Mouse (Mus musculus) neural tube, embryonic 13.5 days (tissue): ENCODE measurements around the gene Arl4d. TPM values are rescaled to one million over a fixed set of nuclear protein-coding genes. Genes with fewer than 3 reads are reported as not detected.
"Not testable (repeated sequence)": the region's sequence is repeated elsewhere in the genome, so short reads cannot be mapped to it uniquely, and the experiment has no call there.

ENCODE experiments used
- ATAC-seq: fragments of 200-750 bp; cut with Nextera tagmentation; 2 replicates; pipeline ENCODE4 v1.8.0; 2017; ENCODE audit warnings: low read depth, mild to moderate bottlenecking, moderate TSS enrichment, moderate library complexity
- H3K27ac ChIP-seq: fragments of 300-500 bp; sonication (generic); replicated peaks from 2 replicates; pipeline ENCODE4 v1.5.1; 2015; ENCODE audit warnings: moderate library complexity, mild to moderate bottlenecking, inconsistent platforms
- H3K27me3 ChIP-seq: fragments of 300-500 bp; sonication (generic); 2 replicates; pipeline ENCODE4 v1.6.1; 2015; ENCODE audit warnings: mild to moderate bottlenecking, inconsistent platforms
- H3K36me3 ChIP-seq: fragments of 300-500 bp; sonication (generic); 2 replicates; pipeline ENCODE4 v1.6.1; 2015; ENCODE audit warnings: mild to moderate bottlenecking, inconsistent platforms
- H3K4me1 ChIP-seq: fragments of 300-500 bp; sonication (generic); replicated peaks from 2 replicates; pipeline ENCODE4 v1.6.1; 2015; ENCODE audit warnings: inconsistent platforms
- H3K4me2 ChIP-seq: fragments of 300-500 bp; sonication (generic); 2 replicates; pipeline ENCODE4 v1.6.1; 2015; ENCODE audit warnings: inconsistent platforms, mild to moderate bottlenecking, moderate library complexity
- H3K4me3 ChIP-seq: fragments of 300-500 bp; sonication (generic); 2 replicates; pipeline ENCODE4 v1.5.1; 2015; ENCODE audit warnings: mild to moderate bottlenecking, inconsistent platforms
- H3K9ac ChIP-seq: fragments of 300-500 bp; sonication (generic); 2 replicates; pipeline ENCODE4 v1.6.1; 2015; ENCODE audit warnings: moderate library complexity, mild to moderate bottlenecking, inconsistent platforms
- H3K9me3 ChIP-seq: fragments of 300-500 bp; sonication (generic); 2 replicates; pipeline ENCODE4 v1.6.1; 2016; ENCODE audit warnings: inconsistent platforms
- WGBS: fragments of 180-500 bp; shearing (Covaris S2); methylation state at CpG from one replicate; pipeline ENCODE4 v1.1.7; 2015; 5-methylcytosine and 5-hydroxymethylcytosine counted together
- polyA plus RNA-seq: library from polyadenylated mRNA; unstranded; fragments of >200 nt; fragmentation: Nextera tagmentation; extraction: Ambion mirVana; gene quantifications from 2 replicates; pipeline ENCODE4 v1.2.1, GENCODE M21; 2015

Gene Arl4d
- polyA plus RNA-seq, 1 experiment from 2014 or later = 19.8 TPM

DNA sequence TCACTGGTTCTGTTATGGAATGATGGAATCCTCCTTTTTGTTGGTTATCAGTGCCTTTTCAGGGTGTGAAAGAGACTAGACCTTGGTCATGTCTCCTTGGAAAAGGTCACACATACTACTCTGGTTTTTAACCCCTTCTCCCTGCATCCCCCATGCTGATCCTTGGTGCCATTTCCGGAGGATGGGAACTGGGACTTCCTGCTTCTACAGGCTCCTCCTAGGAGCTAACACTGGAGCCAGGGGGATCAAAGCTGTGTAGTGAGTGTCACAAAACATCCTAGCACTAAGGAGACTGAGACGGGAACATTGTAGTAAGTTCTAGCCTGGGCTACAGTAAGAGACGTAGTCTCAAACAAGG is 7.8 kb upstream of the Arl4d start:
- Histone ChIP-seq H3K9me3 (no peaks in the 10 kb centered on the region), H3K4me2 (peak overlapping the region; percentile 50), H3K36me3 (no peaks in the 10 kb centered on the region), H3K4me3 (peak overlapping the region; percentile 18), H3K27me3 (no peaks in the 10 kb centered on the region), H3K9ac (peak overlapping the region; percentile 77), H3K27ac (peak overlapping the region; percentile 99), H3K4me1 (peaks cover 6% of the 10 kb centered on the region; the same call in 1 of the 2 replicates)
- ATAC-seq = peak; percentile 74
- WGBS = 1% methylated on average over 3 of the region's 3 CpGs

GRCm38 (mm10) chr11:101657886-101658750 is 7.2 kb upstream of the Arl4d start:
- Histone ChIP-seq H3K9ac (peak overlapping the region; percentile 77), H3K4me2 (peak overlapping the region; percentile 50), H3K27ac (peak overlapping the region; percentile 99), H3K4me3 (peak overlapping the region; percentile 18)
- not testable (repeated sequence) for H3K4me1 ChIP-seq, H3K27me3 ChIP-seq, H3K9me3 ChIP-seq, H3K36me3 ChIP-seq
- ATAC-seq = peak; percentile 93
- under 1% methylated on average over 38 of the region's 40 CpGs for WGBS

DNA sequence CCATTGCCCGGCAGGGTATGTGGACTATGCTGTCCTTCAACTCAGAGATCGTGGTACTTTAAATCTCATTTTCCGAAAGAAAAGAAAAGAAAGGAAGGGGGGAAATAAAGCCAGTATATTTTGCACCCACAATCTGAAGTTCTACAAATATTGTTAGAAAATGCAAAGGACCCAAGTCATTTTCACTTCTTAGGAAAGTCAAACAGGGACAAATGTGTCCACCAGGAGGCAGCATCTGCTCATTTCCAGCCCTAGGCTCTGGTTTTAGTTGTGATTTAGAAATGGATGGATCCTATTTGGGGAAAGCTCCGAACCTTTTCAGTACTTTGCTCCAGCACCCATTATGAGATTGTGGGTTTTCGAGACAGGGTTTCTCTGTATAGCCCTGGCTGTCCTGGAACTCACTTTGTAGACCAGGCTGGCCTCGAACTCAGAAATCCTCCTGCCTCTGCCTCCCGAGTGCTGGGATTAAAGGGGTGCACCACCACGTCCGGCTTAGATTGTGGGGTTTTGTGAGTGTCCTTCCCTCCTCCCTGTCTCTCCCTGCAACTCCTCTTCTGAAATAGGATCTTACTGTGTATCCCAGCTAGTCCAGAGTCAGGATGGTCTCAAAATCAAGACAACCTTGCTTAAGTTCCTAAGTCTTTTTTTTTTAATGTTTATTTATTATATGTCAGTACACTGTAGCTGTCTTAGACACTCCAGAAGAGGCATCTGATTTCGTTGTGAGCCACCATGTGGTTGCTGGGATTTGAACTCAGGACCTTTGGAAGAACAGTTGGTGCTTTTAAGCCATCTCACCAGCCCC is 6.4 kb upstream of the Arl4d start:
- H3K36me3 ChIP-seq = no peaks in the 10 kb centered on the region
- H3K4me3 ChIP-seq = no peak overlapping the region
- no peaks in the 10 kb centered on the region for H3K27me3 ChIP-seq
- 34% methylated on average over 10 of the region's 10 CpGs for whole genome bisulfite sequencing
- no peak for ATAC-seq
- H3K9me3 ChIP-seq = no peaks in the 10 kb centered on the region
- H3K9ac ChIP-seq = no peak overlapping the region
- peak overlapping the region; percentile 89 for H3K27ac ChIP-seq
- H3K4me1 ChIP-seq = peaks cover 6% of the 10 kb centered on the region; the same call in 1 of the 2 replicates
- H3K4me2 ChIP-seq = no peak overlapping the region

DNA sequence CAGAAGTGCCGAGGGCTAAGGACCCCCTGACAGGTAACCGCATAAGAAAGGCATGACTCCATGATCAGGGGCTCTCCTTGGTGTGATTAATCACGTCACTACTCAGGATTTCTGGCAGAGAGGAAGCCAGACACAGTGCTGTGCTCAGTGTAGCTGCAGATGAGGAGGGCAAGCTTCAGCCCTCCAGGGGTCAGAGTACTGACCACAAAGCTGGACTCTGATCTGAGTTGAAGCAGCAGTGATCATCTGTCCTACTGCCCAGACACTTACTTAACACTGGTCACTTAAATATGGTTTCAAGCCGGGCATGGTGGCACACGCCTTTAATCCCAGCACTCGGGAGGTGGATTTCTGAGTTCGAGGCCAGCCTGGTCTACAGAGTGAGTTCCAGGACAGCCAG is 4.2 kb upstream of the Arl4d start:
- Histone ChIP-seq H3K4me1 (peaks cover 12% of the 10 kb centered on the region; the same call in 1 of the 2 replicates), H3K4me2 (no peak overlapping the region), H3K9me3 (no peaks in the 10 kb centered on the region), H3K27me3 (no peaks in the 10 kb centered on the region), H3K36me3 (no peaks in the 10 kb centered on the region), H3K9ac (no peak overlapping the region), H3K4me3 (no peak overlapping the region), H3K27ac (no peak overlapping the region)
- ATAC-seq = no peak
- WGBS = 82% methylated on average over 7 of the region's 7 CpGs

DNA sequence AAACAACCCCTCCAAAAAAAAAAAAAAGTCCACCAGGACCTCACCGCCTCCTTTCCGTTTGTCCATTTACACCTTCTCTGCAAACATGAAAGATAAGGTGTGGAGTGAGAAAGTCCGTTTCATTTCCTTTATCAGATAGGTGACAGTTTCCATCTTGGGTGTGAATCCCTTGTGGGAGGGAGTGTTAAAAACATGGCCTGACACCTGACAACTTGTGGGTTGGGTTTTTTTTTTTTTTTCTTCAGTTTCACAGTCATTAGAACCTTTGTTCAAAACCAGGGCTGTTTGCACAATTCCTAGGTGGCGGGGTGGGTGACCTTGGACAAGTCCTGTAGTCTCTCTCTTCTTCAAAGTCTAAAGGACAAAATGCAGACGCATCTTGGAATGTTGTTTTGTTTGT is 3.6 kb upstream of the Arl4d start:
- Histone ChIP-seq H3K4me3 (no peak overlapping the region), H3K4me1 (peaks cover 17% of the 10 kb centered on the region), H3K36me3 (no peaks in the 10 kb centered on the region), H3K4me2 (no peak overlapping the region), H3K27me3 (peaks cover 4% of the 10 kb centered on the region; the same call in 1 of the 2 replicates), H3K9ac (no peak overlapping the region), H3K27ac (no peak overlapping the region), H3K9me3 (no peaks in the 10 kb centered on the region)
- WGBS = 81% methylated on average over 5 of the region's 5 CpGs
- ATAC-seq = no peak

DNA sequence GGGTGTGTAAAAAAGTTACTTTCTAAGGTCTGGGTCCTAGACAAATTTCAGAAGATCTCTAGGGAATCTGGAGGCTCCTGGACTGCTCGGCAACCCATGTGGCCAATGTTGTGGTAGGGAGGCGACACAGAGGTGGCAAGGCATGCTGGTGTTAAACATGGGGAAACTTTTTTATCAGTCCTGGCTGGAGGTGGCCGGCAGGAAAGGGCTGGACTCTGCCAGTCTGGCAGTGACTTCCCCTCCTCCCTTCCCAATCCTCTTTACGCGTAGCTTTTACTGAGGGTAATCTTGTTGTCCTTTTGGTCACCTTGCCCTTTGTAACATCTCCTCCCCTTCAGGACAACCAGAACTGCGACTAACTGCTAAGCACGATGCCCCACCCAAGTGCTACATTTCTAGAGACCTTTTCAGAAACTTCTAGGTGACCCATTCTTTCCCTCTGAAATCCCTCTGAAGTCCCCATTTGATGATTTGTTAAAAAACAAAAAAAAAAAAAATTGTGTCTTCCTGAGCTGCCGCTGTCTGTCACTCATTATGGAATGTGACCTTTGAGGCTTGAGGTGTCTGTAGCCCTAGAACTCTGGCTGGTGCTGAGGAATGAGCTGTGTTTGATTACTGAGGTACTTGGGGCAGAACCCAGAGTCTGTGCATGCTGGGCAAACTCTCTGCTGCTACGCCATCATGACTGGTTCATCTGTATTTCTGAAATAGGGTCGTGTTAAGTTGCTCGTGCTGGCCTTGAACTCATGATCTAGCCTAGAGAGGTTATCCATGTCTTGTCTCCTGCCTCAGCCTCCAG is 1.9 kb upstream of the Arl4d start:
- 71% methylated on average over 11 of the region's 11 CpGs for WGBS
- Histone ChIP-seq H3K4me2 (no peak overlapping the region), H3K4me1 (peaks cover 27% of the 10 kb centered on the region), H3K9me3 (no peaks in the 10 kb centered on the region), H3K36me3 (no peaks in the 10 kb centered on the region), H3K9ac (no peak overlapping the region), H3K27ac (no peak overlapping the region), H3K27me3 (peaks cover 5% of the 10 kb centered on the region; the same call in 1 of the 2 replicates), H3K4me3 (no peak overlapping the region)
- no peak for ATAC-seq

DNA sequence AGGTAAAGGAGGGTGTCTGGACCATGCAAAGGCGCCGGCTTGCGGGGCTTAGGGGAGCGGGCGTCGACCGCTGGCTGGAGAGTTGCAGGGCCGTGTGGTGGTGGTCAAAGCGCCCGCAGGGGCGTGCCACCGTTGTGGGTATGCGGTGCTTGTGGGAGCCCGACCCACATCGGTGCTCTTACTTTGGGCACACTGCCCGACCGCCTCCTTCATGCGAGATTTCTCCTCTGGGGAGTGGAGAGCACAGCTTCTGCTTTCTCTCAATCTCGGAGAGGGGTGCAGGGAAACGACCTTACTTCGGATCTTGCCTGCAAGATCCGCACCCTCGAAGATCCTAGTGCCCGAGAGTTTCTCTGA is 273 bp downstream of the Arl4d start:
- Histone ChIP-seq H3K4me3 (peak overlapping the region; percentile 61), H3K4me2 (peak overlapping the region; percentile 88), H3K27me3 (peaks cover 5% of the 10 kb centered on the region; the same call in 1 of the 2 replicates), H3K9me3 (no peaks in the 10 kb centered on the region), H3K4me1 (peaks cover 36% of the 10 kb centered on the region), H3K36me3 (no peaks in the 10 kb centered on the region), H3K27ac (peak overlapping the region; percentile 83), H3K9ac (peak overlapping the region; percentile 83)
- WGBS = 2% methylated on average over 24 of the region's 24 CpGs
- no peak for ATAC-seq

GRCm38 (mm10) chr11:101666626-101667345 is 1.4 kb downstream of the Arl4d start:
- WGBS = 74% methylated on average over 28 of the region's 28 CpGs
- H3K4me2 ChIP-seq = peak overlapping the region; percentile 88
- no peak for ATAC-seq
- peaks cover 5% of the 10 kb centered on the region; the same call in 1 of the 2 replicates for H3K27me3 ChIP-seq
- H3K4me3 ChIP-seq = peak overlapping the region; percentile 61
- H3K36me3 ChIP-seq = no peaks in the 10 kb centered on the region
- H3K9ac ChIP-seq = peak overlapping the region; percentile 68
- peaks cover 36% of the 10 kb centered on the region for H3K4me1 ChIP-seq
- no peaks in the 10 kb centered on the region for H3K9me3 ChIP-seq
- H3K27ac ChIP-seq = peak overlapping the region; percentile 13; the same call in 1 of the 2 replicates

DNA sequence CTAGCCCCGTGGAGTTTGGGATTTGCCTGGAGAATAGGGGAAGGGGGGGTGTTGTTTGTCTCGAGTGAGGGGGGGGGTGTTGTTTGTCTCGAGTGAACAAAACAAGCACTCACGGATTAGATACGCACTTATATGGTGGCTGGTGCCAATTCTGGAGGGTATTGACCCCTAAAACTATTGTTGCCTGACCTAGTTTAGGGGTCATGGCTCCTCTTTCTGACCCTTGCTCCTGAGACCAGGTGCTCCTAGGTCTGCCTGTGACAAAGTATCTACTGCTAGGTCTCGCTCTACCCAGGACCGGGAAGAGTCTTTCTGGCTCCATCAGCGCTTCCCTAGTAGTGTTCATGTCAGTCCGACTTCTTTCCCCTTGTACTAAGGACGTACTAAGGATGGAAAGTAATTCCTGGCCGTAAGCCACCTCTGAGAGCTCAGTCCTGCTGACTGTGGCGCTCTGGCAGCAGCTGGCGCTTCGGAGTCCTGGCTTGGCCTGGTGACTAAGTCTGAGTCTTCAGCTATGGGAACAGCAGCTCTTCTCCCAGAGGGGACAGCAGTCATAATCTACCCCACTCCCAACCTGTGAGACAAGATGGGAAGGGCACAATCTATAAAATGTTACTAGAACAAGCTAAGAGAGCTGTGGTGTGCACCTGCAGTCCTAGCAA is 2.7 kb downstream of the Arl4d start:
- H3K27ac ChIP-seq = peak overlapping the region; percentile 55
- peaks cover 36% of the 10 kb centered on the region for H3K4me1 ChIP-seq
- no peaks in the 10 kb centered on the region for H3K9me3 ChIP-seq
- WGBS = 66% methylated on average over 14 of the region's 14 CpGs
- no peak for ATAC-seq
- H3K36me3 ChIP-seq = no peaks in the 10 kb centered on the region
- H3K4me3 ChIP-seq = peak overlapping the region; percentile 61
- peak overlapping the region; percentile 88 for H3K4me2 ChIP-seq
- H3K9ac ChIP-seq = peak overlapping the region; percentile 68; the same call in 1 of the 2 replicates
- peaks cover 5% of the 10 kb centered on the region; the same call in 1 of the 2 replicates for H3K27me3 ChIP-seq

GRCm38 (mm10) chr11:101668546-101669261 is 3.4 kb downstream of the Arl4d start:
- peaks cover 5% of the 10 kb centered on the region; the same call in 1 of the 2 replicates for H3K27me3 ChIP-seq
- H3K9me3 ChIP-seq = no peaks in the 10 kb centered on the region
- peak overlapping the region; percentile 88 for H3K4me2 ChIP-seq
- 55% methylated on average over 13 of the region's 13 CpGs for WGBS
- no peak for ATAC-seq
- H3K27ac ChIP-seq = peak overlapping the region; percentile 55
- peaks cover 36% of the 10 kb centered on the region for H3K4me1 ChIP-seq
- no peak overlapping the region; the same call in 1 of the 2 replicates for H3K4me3 ChIP-seq
- H3K36me3 ChIP-seq = no peaks in the 10 kb centered on the region
- H3K9ac ChIP-seq = peak overlapping the region; percentile 68; the same call in 1 of the 2 replicates
